Mouse (Mus musculus): ENCODE results near the gene Exosc9. TPM values are rescaled to one million over a fixed set of nuclear protein-coding genes. Genes with fewer than 3 reads are reported as not detected.

Gene Exosc9
- polyA plus RNA-seq, 1 experiment from 2014 or later: 86.9 TPM

Other genes starting within 250 kb of the Exosc9 start
- gene Anxa5, start 76.7 kb upstream of the Exosc9 start, polyA plus RNA-seq (2015; fragmentation: Nextera tagmentation; extraction: Ambion mirVana): 45.4 and 50.5 TPM in 2 replicates
- gene 1810062G17Rik, start 76.7 kb upstream of the Exosc9 start, polyA plus RNA-seq (2015; fragmentation: Nextera tagmentation; extraction: Ambion mirVana): 0.18 and 0.39 TPM in 2 replicates
- 0.57 and 0.63 TPM in 2 replicates for gene Gm11549, start 30.8 kb upstream of the Exosc9 start, polyA plus RNA-seq (2015; fragmentation: Nextera tagmentation; extraction: Ambion mirVana)
- gene Ccna2, start 19.5 kb downstream of the Exosc9 start, polyA plus RNA-seq (2015; fragmentation: Nextera tagmentation; extraction: Ambion mirVana): 182 and 187 TPM in 2 replicates
- 20.1 and 20.3 TPM in 2 replicates for gene Bbs7, start 60.9 kb downstream of the Exosc9 start, polyA plus RNA-seq (2015; fragmentation: Nextera tagmentation; extraction: Ambion mirVana)
- 1.9 and 2.4 TPM in 2 replicates for gene Trpc3, start 137.6 kb downstream of the Exosc9 start, polyA plus RNA-seq (2015; fragmentation: Nextera tagmentation; extraction: Ambion mirVana)